Mouse (Mus musculus): ENCODE data around the gene Cfdp1.

The Cfdp1 gene

DNA sequence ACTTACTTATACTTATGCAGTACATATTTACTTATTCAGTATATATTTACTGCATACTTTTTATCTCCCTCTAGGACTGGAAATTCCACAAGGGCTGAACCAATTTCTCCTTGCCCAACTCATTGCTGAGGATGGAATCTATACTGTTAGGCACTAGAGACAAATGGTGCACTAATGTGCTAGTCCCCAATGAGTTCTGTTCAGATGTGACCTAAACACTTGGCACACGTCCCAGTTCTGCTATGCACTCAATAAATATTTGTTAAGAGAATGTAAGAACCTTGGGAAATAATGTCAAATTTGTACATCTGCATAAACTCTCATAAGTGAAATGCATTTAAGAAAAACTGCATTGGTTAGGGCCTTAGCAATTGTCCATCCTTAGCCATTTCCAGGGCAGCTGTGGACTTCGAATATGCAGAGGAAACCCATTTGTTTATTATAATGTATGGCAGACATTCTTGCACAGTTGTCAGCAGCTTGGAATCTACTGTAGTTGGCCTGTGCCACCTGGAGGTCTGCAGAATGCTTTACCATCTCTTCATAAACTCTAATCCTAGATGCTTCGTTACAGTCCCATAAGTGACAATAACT lies 60.7 kb downstream of the Cfdp1 start:
- no peak for DNase-seq (ENCODE audit: low read depth)

DNA sequence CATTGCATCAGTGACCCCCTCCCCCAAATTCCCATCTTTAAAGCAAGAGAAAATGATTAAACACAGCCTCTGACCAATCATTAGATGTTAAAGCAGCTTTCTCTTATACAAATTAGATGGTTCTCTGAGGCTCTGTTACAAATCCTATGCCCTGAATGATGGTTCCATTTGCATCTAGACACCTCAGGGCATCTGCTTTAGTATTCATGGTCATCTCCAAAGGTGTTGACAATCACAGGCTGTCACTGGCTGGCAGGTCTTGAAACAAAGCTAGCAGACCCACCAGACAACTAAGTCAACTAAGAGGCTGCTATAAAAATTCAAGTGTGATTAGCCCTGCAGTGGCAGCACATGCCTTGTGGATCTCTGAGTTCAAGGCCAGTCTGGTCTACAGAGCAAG lies 64.5 kb downstream of the Cfdp1 start:
- DNase-seq (ENCODE audit: low read depth): no peak

DNA sequence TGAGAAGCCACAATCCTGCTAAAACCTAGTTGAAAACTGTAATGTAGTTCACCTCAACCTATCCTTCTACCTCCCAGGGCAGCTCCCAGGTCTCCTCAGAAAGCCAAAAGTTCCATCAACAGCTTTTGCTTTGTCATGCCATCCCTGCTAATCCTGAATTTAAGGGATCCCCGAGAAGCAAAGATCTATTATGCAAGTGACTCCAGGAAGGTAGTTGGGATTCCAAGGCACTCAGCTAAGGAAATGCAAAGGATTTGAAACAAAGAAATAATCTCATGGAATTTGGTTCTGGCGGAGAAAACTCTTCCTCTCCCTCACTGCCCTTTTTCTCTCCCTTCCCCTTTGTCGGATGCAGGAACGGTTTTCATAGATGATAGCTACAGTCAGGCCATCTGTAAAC lies 64.9 kb downstream of the Cfdp1 start:
- no peak for DNase-seq (ENCODE audit: low read depth)

DNA sequence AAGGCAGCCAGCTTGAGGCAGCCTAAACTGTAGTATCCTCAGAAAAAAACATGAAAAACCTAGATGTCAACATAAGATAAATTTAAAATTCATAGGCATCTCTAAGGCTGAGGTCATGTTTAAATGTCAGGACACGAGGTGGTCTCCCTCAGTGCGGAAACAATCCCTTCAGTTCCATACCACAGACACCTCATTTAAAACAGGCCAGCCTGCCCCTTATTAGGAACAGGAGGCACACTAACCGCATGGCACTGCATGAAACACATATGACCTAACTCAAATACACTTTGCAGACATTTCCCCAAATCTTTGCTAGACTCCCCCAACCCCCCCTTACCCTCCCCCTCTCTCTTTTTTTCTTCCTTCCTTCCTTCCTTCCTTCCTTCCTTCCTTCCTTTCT lies 65.6 kb downstream of the Cfdp1 start:
- DNase-seq (ENCODE audit: low read depth): no peak

DNA sequence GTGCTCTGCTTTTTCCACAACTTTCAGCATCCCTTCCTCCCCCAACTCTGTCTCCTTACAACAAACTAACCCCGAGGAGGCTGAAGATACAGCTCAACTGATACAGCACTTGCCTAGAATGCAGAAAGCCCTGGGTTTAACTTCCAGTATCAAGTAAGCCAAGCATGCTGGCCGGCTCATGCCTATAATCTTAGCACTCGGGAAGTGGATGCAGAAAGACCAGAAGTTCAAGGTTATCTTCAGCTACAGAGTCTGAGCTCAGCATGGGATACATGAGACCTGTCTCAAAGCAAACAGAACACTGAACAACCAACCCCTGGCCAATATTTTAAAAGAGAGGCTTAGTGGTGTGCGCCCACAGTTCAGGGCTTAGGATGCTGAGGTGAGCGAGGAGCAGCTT lies 66.0 kb downstream of the Cfdp1 start:
- DNase-seq (ENCODE audit: low read depth): no peak

DNA sequence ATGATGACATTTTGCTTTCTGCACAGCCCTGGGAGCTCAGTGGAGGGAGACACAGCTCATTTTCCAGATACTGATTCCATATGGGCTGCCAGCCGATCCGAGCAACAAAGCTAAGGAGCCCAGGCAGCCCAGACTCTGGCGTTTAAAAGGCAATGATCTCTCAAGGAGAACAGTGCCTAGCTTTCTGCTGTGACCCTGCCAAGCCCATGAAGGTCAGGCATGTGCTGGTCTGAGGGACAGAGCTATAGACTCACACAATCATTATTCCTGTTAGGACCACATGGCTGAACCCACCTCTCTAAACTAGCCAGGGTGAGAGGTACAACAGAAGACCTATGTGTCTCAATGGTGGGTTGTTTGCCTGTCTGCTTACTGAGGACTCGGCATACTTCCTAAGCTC lies 66.4 kb downstream of the Cfdp1 start:
- no peak for DNase-seq (ENCODE audit: low read depth)

DNA sequence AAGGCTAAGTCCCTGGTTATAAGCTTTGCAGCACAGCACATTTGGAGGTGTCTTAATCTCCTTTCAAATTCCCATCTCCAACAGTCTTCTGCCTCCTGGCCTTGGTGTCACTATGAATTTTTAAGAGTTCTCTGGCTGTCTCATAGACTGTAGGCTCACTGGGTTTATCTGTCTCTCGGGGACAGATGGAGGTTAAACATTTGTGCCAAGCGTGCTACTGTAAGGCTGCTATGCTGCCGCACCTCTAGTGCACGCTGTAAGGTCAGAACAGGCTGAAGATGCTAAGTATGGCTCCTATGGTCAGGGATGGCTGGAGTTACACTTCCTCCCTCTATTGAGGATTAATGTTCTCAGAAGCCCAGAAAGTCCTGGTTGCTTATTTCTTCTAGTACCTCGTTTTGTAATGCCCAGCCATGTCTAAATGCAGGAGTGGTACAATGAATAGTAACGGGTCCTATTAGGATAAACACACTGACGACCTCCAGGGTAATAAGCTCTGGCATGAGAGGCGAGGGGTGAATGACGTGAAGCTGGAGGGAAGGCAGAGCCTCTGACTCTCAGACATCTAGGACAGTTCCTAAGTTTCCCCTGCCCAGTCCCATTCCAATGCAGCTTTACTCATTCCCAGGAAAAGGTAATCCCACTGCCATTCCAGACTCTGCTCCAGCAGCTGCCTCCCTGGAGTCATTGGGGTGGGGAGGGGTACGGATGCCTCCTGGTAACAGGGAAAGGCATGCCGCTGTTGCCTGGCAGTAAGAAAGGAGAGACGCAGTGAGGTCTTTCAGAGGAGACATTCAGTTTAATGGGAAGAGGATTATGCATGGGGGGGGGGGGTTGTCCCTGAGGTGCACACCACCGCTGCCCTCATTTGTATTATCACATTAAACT lies 67.1 kb downstream of the Cfdp1 start:
- DNase-seq (ENCODE audit: low read depth): no peak

DNA sequence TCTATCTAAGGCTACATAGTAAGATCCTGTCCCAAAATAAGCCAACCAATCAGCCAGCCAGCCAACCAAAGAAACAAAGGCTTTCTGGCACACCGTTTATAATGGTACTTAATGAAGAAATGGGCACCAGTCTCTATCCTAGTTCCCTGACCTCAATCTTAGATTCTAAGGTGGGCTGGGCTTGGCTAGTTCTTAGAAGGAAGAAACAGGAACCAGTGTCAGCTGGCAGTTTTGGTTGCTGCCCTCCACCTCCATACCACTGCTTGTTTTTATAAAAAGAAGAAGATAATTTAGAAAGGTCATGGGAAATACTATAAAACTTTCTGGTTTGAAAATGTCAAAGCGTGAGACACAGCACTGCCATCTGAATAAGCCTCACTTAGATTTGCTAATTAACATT lies 68.0 kb downstream of the Cfdp1 start:
- no peak for DNase-seq (ENCODE audit: low read depth)

DNA sequence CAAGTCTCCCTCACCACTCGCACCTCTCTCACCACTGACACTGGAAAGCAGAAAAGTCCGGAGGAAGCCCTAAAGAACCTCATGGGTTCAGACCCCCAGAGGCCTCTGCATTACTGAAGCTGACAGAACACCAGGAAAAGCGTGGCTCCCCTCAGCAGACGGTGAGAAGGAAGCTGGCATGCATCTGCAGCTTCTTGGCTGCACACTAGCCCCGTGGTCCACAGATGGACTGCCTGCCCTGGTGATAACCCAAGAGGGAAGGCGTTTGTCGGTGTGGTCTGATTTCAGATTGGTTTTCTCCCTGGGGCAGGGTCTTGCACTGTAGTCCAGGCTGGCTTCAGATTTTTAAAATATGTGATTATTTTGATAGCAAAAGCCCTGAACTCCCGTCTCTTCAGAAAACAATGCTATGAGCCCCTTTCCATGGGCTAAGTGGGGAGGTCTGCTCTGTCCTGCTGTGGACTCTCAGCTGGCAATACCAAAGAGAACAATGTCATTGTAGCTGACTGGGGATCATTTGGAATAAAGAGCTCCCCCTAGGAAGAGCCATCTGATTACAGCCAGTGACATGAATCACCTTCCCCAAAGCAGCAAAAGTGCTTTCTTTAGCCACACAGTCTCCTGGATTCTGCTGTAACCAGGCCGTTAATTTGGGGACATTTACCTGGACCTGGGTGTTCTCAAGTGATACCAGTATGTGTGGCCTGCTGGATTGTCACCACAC lies 71.3 kb downstream of the Cfdp1 start:
- DNase-seq (ENCODE audit: low read depth): no peak

DNA sequence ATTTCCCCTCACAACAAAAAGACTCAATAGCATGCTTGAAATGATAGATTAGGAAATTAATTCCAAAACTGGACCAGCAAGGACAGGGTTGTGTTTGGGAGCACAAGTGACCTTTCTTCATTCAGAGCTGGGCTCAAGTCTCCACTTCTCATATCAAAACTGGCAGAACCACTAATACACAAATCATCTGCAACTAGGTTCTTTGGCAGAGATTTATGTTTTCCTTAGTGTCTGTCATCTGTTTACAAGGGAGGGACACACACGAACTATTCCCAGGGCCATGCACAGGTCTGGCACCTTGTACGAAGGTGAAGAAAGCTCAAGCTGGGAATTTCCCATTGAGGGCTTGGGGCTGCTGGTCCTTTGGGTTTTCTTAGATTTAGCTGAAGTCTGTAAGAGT lies 71.9 kb downstream of the Cfdp1 start:
- no peak for DNase-seq (ENCODE audit: low read depth)

DNA sequence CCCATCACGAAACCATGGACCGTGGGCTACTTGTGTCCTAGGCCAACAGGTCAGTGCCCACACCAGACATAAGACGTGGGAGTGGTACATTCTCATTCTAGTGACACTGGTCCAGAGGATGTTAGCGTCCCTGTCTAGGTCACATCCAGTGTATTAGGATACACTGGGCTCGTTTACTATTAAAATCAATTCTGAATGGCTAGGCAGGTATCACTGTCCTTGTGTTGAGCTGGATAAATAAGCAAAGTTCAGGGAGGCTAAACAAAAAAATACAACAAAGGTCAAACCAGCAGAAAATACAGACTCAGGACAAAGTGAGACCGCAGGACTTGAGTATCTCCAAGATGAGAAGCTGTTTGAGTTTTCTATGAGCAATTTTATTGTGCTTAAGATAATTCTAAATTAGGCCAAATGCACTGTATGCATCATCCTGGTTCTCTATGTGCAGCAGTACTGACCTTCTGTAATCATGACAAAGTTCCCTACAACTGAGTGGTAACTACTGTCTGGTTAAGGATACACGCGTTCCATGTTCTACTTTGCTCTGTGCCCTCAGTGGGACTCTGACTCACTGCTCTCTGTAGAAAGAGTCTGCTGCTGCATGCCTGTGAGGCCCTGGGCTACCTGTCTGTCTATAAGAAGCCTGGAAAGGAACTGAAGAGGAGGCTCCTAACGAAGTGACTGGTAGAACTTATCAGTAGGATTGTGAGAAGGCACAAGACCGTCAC lies 73.2 kb downstream of the Cfdp1 start:
- no peak for DNase-seq (ENCODE audit: low read depth)

DNA sequence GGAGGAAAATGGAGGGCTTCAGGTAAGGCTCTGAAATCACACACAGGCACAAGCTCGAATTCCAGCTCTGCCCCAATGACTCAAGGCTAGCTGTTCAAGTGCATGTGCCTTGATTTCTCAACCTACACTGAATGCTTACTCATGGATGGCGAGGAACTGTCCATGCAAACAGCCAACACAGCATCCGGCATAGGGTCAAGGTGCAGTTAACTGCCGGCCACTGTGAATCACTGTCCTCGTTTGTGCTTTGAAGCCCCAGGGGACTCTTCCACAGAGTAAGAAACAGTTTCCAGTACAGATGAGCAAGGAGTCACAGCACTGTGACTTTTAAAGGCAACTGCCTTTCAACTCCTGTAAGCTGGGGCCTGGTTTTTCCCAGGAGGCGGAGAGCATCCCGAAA lies 74.4 kb downstream of the Cfdp1 start:
- DNase-seq (ENCODE audit: low read depth): no peak

DNA sequence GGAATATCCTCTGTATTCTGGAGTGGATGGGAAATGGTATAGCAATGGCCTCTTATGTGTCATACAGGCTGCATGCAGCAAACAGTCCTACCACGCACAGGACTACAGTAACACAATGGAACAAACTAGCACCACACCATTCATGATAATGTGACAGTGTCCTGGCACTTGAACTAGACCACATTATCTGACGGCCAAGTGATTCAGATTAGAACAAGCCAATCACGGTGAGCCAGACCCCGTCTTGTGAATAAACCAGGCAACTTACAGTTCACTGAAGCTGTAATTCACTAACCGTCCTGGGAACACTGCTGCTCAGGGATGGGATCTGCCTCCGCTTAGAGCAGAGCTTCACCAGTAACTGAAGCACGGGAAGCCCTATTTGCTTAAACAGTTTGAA lies 75.3 kb downstream of the Cfdp1 start:
- DNase-seq (ENCODE audit: low read depth): no peak

DNA sequence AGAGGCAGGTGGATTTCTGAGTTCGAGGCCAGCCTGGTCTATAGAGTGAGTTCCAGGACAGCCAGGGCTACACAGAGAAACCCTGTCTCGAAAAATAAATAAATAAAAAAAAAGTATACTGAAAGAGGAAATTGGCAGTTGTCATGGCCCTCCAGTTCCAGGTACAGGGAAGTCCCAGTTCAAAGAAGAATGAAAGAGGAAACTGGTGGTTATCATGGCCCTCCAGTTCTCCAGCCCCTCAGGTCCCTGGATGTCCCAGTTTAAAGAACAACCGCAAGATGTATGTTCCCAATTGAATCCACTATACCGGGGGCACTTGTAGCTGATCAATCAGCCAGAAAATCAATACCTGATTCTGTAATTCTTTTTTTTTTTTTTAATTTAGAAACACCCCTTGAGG lies 77.6 kb downstream of the Cfdp1 start:
- no peak for DNase-seq (ENCODE audit: low read depth)

DNA sequence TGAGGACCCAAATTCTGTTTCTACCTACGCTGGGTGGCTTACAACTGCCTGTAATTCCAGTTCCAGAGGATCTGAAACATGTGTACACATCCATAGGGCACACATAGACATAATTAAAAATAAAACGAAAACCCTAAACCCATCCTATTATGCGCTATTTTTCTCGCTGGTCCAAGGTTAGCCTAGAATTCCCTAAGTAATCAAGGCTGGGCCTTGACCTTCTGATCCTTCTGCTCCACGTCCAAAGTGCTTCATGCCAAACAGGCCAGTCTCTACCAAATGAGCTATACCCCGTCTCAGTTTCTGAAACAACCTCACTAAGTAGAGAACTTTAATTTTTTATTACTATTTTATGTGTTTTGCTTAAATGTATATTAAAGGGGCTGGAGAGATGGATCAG lies 78.3 kb downstream of the Cfdp1 start:
- DNase-seq (ENCODE audit: low read depth): no peak

DNA sequence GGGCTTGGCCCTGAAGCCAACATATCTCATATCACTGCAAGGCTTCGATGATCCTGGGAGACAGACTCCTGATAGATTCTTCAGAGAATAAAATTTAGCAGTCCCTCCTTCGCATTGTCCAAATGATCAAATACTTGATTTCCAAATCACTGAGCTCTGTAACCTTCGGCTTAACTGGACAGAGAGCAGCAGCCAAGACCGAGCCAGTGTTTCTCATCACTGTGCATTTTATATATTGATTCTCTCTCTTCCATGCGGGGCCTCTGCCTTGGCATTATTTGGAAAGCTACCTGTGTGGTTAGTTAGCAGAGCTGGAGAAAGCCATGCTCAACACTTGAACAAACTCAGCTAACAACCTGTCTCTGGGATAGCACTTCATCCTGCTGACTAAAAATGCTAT lies 80.6 kb downstream of the Cfdp1 start:
- DNase-seq (ENCODE audit: low read depth): no peak

DNA sequence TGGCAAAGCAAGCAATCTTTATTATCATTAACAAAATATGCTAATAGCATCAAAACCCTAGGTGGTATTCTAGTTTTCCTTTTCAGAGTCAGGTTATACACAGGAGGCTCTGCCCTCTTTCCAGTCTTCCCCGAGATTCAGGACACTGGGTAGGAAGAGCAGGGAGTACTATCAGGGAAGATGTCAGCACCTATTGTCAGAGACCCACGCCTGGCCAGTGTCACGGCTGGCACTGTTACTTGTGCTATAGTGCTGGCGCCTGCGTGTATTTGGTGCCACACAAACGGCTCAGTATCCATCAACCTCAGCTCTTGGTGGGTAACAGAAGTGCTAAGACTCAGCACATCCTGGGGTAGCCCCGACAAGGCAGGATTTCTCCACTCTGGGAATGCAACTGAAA lies 81.0 kb downstream of the Cfdp1 start:
- no peak for DNase-seq (ENCODE audit: low read depth)

DNA sequence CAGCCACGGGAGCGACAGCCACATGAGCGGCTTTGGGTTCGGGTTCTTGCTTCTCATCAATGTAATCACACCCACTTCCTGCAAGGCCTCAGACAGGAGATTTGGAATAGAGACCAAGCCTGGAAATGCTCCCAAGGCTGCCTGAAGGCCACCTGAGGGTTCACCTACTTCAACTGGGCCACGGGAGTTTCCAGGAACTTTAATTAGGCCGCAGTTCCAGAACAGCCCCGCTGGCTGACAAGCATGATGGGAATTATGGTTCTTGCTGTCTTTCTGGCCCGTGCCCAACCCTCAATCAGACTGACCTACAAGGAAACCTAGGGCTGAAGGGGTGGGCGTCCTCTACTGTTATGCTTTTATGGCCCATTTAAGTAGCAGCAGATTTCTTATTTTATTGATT lies 82.0 kb downstream of the Cfdp1 start:
- DNase-seq (ENCODE audit: low read depth): no peak

DNA sequence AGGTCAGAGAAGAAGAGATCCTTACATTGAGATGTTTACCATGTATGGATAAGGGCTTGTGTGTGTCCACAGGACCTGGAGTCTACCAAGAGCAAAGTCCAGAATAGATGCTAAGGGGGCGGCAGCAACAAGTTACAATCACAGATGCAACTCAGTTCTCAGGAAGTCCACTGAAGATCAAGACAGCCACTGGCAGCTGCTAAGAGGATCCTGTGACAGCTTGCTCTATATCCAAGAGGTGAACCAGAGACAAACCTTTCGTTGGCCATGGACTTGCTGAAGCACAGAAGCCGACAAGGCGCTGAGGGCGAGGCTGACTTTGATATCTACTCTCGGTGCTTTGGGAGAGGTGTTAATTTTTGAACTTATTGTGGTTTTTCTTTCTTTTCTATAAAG lies 82.5 kb downstream of the Cfdp1 start:
- DNase-seq (ENCODE audit: low read depth): no peak

DNA sequence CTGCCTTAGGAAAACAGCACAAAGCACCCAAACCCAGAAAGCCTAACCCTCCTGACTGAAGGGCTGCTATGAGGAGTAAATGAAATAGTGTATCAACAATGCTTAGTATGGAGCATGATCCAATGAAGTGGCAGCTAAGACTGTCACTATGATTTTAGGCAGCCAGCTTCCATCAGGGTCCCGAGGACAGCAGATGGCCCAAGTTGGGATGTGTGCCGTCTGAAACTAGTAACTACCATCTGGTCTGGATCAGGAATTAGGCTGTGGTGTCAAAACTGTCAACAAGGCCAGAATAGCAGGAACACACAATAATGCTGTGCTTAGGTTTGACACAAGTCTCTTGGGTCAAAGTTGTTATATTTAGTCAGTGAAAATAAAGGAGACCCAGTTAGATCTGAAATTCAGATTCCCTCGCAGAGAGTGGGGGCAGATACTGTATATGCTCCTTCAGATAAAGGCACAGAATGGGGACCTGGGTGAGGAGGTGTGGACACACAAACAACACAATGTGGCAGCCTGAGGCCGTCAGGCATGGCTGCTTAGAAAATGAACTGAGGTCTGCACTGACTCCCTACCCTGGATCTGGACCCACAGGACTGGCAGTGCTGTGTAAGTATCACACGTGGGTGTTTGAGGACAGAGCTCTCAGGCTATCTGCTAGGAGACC lies 83.0 kb downstream of the Cfdp1 start:
- DNase-seq (ENCODE audit: low read depth): no peak

DNA sequence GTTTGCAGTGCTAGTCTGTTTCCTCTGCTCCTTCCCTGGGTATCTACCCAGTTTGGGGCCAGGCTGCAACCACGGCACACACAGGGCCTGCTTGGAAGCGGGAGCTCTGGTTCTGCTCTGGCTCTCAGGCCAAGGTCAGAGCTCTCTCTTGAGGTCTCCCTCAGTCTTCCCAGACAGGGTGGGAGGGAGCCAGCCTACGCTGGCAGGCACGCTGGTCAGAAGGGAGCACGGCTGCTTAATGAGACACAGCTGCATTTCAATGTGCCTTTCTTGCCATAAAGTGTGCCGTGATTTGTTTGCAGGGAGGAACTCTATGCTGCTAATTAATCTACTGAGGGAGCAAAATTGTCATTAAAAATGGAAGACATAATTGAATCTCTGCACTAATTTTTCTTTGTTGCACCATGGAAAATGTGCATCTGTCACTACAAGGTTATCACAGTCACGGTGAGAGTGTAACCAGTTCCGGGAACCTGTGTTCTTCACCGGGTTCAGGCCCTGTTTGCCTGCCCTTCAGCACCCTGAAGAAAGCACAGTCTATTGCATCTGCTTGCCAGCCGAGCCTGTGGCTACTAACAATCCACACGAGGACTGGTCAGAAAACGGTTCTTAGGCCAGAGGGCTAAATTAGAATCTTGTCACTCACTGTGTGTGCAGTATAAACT lies 84.2 kb downstream of the Cfdp1 start:
- no peak for DNase-seq (ENCODE audit: low read depth)

DNA sequence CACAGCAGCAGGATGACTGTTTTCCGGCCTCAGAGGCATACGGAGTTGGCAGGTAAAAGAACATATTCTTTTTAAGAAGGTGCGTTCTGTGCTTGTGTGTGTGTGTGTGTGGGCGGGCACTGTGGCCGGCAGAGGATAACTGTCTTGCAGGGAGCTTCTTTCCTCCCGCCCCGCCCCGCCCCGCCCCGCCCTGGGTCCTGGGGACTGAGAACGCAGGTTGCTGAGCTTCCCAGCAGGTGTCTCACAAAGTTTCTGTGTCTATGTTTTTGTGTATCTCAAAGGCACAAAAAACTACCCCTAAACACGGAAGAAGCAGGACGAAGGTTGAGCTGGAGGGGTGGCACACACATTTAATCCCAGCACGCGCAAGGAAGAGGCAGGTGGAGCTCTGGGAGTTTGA lies 84.8 kb downstream of the Cfdp1 start:
- DNase-seq (ENCODE audit: low read depth): no peak

All from naive thymus-derived CD4-positive, alpha-beta T cell, adult 2 months (primary cell).